Mouse (Mus musculus) c-Kit-negative CD71-positive TER-119-positive erythroid progenitor cells, embryonic 14.5 days (primary cell): ENCODE measurements around the gene Psmc3ip.

ENCODE experiments used
- DNase-seq: peaks from one replicate; pipeline ENCODE4 v3.0.0-alpha.2; 2013; ENCODE audit warnings: low read depth, low spot score

Gene Psmc3ip

GRCm38 (mm10) chr11:101079746-101080145 lies 15.5 kb downstream of the Psmc3ip start:
- no peak for DNase-seq

DNA sequence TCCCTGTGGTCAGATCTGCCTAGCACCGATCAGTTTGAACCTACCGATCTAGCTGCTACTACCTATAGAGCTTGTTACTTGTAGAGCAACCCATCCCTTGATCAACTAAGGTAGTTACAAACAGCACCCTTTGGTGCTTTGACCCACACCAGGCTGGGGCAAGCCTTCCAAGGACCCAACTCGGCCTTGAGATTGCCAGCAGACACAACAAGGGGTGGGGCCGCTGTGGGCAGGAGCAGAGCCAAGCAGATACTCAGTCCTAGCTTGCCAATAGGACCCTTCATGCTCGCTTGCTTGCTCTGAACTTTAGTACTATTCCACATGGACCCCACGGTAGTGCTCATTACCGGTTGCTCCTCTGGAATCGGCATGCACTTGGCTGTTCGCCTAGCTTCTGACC lies 17.1 kb downstream of the Psmc3ip start, which contains the start of gene Hsd17b1:
Gene Hsd17b1 (plus strand): TSS at position 291 of the 400 bp plus-strand sequence.
- no peak for DNase-seq

- no peak for DNase-seq
Measured at GRCm38 (mm10) chr11:101071810-101072428, 23.3 kb downstream of the Psmc3ip start.

DNA sequence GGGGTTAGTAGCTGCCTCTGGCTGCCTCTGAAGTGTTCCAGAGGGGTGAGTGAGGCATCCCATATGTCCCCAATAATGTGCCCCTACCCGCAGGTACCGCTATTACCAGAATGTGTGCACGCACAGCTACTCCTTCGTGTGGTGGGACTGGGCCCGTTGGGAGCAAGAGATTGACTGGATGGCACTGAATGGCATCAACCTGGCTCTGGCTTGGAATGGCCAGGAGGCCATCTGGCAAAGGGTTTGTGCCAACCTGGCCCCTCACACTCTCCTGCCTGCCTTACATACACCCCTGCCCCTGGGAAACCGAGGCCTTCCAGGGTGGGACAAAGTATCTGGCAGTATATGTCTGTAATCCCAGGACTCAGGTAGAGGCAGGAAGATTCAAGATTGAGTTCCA lies 24.2 kb downstream of the Psmc3ip start:
- DNase-seq, result no peak

DNA sequence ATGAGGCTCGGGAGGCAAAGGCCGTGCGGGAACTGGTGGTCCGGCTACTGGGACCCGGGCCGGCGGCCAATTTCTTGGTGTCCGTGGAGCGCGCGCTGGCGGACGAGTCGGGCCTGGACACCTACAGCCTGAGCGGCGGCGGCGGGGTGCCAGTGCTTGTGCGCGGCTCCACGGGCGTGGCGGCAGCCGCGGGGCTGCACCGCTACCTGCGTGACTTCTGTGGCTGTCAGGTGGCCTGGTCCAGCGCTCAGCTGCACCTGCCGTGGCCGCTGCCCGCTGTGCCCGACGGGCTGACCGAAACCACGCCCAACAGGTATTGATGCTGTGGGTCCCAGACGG lies 25.1 kb downstream of the Psmc3ip start:
- DNase-seq, result no peak

- DNase-seq, result peak; percentile 79
Measured at GRCm38 (mm10) chr11:101069391-101070188, 25.6 kb downstream of the Psmc3ip start, which contains the start of gene Naglu. Gene Naglu, plus strand, starts transcription at chr11:101070012.

DNA sequence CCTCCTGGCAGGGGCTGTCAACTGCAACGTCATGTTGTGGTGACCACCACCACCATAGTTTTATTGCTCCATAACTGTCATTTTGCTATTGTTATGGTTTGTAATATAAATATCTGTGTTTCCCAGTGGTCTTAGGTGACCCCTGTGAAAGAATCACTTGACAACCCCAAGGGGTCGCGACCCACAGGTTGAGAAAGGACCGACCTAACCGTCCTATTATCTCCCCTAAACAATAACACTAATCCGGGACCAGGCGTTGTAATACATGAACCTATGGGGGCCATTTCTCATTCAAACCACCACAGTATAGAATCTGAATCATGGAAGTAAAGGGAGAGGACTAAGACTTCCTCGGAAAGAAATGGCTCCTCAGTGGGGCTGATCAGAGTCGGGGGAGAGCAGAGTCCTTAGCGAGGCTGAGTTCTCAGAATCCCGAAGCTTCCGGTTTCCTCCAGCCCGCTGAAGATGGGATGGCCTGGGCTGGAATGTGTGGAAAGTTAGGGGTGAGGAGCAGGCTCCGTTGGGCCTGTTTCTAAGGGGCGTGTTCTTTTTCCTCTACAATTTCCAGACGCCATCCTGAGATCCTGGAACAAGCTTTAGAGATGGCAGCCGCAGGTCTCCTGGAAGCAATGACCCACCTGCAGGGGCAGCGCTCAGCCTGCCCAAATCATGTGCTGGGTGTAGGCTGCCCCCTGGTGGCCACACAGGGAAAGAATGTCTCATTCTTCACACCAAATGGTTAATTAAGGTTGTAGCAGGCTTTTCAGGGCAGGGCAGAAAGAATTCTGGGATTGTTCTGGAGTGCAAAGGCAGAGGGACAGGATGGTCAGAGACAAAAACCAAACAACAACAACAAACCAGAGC lies 28.5 kb downstream of the Psmc3ip start:
- DNase-seq, result peak; percentile 63

DNA sequence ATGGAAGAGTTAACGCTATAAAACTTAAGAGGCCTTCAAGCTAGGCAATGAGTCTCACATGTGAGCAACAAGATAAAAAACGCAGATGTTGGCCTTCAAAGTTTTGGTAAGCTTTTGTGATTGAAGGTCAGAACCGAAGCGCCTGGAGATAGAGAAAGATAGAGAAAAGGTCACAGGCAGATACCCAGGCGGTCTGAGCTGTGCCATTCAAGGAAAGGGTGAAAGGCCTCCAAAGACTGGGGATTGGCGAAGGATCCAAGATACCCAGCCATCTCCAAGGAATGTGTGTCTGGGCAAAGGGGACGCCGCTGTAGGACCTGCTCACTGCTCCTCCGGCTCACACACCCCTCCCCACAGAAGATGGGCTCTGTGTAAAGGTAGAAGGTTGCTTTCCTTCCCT lies 30.2 kb downstream of the Psmc3ip start:
- DNase-seq, result no peak

DNA sequence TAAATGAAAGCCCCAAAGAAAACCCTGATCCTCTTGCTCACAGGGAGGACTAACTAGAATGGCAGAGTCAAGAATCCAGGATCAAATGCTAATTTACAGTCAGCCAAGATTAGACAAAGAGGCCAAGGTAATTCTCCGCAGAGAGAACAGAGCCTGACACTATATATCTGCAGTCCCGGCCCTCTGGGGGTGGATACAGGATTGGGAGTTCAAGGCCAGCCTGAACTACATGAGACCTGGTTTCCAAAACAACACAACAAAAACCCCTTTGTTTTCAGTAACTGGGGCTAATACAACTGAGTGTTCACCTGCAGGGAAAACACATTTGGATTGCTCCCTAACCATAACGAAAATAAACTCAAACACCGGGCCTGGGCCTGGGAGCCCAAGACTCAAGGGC lies 30.8 kb downstream of the Psmc3ip start:
- no peak for DNase-seq

DNA sequence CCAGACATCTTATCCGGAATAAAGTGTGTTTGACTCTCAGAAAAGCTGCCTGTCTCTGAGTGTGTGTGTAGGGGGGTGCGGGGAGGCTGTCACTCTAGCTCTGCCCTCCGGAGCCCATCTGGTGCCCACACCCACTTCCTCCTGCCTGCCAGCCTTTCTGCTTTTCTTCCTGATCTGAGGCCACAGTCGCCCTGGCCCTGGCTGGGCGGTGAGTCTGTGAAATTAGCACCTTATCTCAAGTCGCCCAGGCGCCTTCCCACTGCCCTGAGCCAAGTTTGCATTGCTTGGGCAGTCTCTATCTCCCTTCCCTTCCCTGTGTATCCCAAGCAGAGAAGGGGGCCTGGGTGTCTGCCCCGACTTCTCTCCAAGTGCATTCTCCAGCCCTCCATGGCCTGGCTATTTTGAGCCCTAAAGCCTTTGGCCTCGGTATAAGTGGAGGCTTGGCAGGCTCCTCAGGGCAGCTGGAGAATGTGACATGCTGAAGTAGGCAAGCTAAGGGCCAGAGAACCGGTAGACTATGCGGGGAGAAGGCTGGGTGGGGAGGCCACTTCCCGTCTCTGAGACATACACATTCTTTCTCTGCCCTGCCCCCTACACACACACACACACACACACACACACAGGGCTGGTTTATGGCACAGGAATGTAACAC lies 31.4 kb downstream of the Psmc3ip start:
- DNase-seq, result peak; percentile 83

DNA sequence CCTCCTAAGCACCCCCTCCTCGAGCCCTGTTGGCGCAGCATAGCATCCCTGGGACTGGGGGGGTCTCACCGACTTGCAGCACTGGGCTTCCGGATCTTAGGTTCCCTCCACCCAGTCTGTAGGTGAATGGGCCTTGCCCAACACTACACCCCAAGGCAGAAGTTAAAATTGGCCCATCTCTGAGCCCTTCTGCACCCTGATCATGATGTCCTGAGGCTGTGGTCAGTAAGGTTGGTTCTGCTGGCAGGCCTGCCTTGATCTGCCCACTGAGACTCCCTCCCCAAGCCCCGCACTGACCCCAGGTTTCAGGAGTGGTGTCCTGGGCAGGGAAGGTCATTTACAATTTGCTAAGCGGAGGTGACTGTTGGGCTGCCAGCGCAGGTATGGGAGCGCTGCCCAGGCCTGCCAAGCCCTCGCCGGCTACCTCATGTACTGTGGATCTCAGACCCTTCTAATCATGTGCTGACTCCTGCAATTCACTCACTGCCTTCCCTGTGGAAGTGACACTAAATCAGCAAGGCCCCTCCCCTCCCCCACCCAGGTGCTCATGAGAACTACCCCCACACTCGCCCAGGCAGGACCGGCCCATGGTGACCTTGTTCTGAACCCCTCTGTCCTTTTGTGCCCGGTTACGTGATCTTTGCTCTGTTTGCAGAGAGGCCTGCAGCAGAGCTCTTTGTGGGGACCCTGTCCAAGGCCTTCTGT lies 32.1 kb downstream of the Psmc3ip start:
- DNase-seq, result no peak

DNA sequence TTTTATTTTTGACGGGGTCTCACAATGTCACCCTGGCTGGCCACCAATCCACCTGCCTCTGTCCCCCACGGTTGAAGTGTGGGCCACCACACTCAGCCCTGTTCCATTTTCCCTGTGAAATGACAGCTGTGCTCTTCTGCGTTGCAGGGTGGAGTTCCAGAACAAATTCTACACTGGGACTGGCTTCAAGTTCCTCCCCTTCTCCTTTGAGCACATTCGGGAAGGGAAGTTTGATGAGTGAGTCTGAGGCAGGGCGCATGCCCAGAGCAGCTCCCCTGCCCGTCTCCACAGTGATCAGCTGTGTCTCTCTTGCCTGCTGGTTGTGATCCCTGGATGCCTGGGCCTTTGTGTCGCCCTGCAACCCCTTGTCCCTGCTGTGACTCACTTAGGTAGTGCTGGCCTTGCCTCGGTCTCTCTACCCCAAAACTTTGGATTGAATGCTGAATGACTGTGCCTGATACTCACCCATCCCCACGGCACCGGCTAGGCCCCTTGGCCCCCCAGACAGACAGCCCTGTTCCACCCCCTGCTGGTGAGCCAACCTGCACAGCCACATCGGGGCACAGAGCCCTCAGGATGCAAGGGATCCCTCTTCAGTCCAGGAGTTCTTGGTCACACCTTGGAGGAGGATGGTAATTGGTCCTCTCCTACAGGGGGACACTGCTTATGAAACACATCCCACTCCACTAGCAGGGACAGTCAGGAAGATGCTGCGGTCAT lies 32.9 kb downstream of the Psmc3ip start:
- DNase-seq, result no peak

DNA sequence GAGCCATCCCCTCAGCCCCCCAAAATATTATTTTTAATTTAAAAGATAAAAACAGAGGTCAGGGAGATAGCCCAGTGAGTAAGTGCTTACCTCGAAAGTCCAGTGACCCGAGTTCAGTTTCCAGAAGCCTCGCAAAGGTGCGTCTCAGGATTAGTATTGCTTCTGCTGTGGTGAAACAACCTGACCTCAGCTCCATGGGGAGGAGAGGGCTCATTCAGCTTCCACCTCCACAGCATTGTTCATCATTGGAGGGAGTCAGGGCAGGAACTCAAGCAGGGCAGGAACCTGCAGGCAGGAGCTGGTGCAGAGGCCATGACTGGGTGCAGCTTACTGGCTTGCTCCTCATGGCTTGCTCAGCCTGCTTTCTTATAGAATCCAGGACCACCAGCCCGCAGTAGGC lies 34.2 kb downstream of the Psmc3ip start:
- no peak for DNase-seq

- no peak for DNase-seq
Measured at GRCm38 (mm10) chr11:101060126-101060525, 35.1 kb downstream of the Psmc3ip start.

GRCm38 (mm10) chr11:101059473-101059872 lies 35.8 kb downstream of the Psmc3ip start:
- DNase-seq, result no peak

GRCm38 (mm10) chr11:101058726-101059125 lies 36.5 kb downstream of the Psmc3ip start:
- no peak for DNase-seq

- DNase-seq, result peak; percentile 70
Measured at GRCm38 (mm10) chr11:101057860-101058259, 37.4 kb downstream of the Psmc3ip start.

- DNase-seq, result no peak
Measured at GRCm38 (mm10) chr11:101056885-101057284, 38.4 kb downstream of the Psmc3ip start.

DNA sequence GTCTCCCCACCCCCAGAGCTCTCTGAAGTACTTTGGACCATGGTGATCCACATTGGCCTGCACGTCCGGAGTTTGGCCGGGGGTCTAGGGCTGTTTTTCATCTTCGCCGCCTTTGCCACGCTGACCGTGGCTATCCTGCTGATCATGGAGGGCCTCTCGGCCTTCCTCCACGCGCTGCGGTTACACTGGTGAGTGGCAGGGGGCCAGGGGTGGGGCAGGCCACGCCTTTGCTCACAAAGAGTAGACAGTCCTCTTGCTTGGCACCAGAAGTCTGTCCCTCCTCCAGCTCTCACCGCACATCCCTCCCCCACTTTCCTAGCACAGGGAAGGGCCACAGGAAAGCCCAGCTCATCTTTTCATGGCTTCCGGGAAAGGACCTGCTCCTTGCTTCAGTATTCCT lies 39.8 kb downstream of the Psmc3ip start:
- no peak for DNase-seq

GRCm38 (mm10) chr11:101053974-101054373 lies 41.3 kb downstream of the Psmc3ip start:
- DNase-seq, result no peak
